Mouse (Mus musculus) frontal cortex, adult 2 months (tissue): ENCODE data around the gene Olfr95. TPM values are rescaled to one million over a fixed set of nuclear protein-coding genes. Genes with fewer than 3 reads are reported as not detected.

Source experiments
- polyA plus RNA-seq: library from polyadenylated mRNA; depleted of rRNA; stranded (reverse); fragments of >200 nt; gene quantifications from 2 replicates; pipeline ENCODE4 v1.2.3, GENCODE M21; 2012; rRNA removed

Gene Olfr95
- polyA plus RNA-seq, 1 experiment, result not detected

Other genes starting within 250 kb of the Olfr95 start
- 0.42 and 1.1 TPM in 2 replicates for gene 2410137M14Rik, start 231.9 kb downstream of the Olfr95 start, polyA plus RNA-seq
- gene H2-M5, start 223.6 kb downstream of the Olfr95 start, polyA plus RNA-seq, result 2.8 and 3.3 TPM in 2 replicates
- 30.3 and 40.6 TPM in 2 replicates for gene Zfp57, start 212.0 kb downstream of the Olfr95 start, polyA plus RNA-seq
- 43.8 and 54.7 TPM in 2 replicates for gene Mog, start 189.7 kb downstream of the Olfr95 start, polyA plus RNA-seq
- gene Gabbr1, start 167.2 kb downstream of the Olfr95 start, polyA plus RNA-seq, result 430 and 435 TPM in 2 replicates
- 0.04 TPM in 1 of 2 replicates, not detected in the other for gene Olfr90, start 124.6 kb downstream of the Olfr95 start, polyA plus RNA-seq
- not detected in 2 replicates for gene Olfr91, start 114.8 kb downstream of the Olfr95 start, polyA plus RNA-seq
- gene Olfr92, start 93.0 kb downstream of the Olfr95 start, polyA plus RNA-seq, result not detected in 2 replicates
- gene Olfr93, start 51.6 kb downstream of the Olfr95 start, polyA plus RNA-seq, result not detected in 2 replicates
- gene Ubd, start 19.2 kb downstream of the Olfr95 start, polyA plus RNA-seq, result not detected in 2 replicates
- not detected in 2 replicates for gene Olfr94, start 12.1 kb downstream of the Olfr95 start, polyA plus RNA-seq
- gene Olfr96, start 7.0 kb upstream of the Olfr95 start, polyA plus RNA-seq, result not detected in 2 replicates
- gene Olfr97, start 24.2 kb upstream of the Olfr95 start, polyA plus RNA-seq, result not detected in 2 replicates
- gene Olfr98, start 50.6 kb upstream of the Olfr95 start, polyA plus RNA-seq, result not detected in 2 replicates
- 2.4 and 3.0 TPM in 2 replicates for gene H2-M3, start 57.1 kb upstream of the Olfr95 start, polyA plus RNA-seq
- gene Olfr99, start 70.3 kb upstream of the Olfr95 start, polyA plus RNA-seq, result 0.08 TPM in 1 of 2 replicates, not detected in the other
- gene Olfr101, start 91.2 kb upstream of the Olfr95 start, polyA plus RNA-seq, result 0.23 TPM in 1 of 2 replicates, not detected in the other
- gene Olfr102, start 103.9 kb upstream of the Olfr95 start, polyA plus RNA-seq, result 0.08 TPM in 1 of 2 replicates, not detected in the other
- gene Olfr103, start 126.6 kb upstream of the Olfr95 start, polyA plus RNA-seq, result not detected in 2 replicates
- not detected in 2 replicates for gene Olfr104-ps, start 146.5 kb upstream of the Olfr95 start, polyA plus RNA-seq
- gene Olfr105-ps, start 165.9 kb upstream of the Olfr95 start, polyA plus RNA-seq, result not detected in 2 replicates
- not detected in 2 replicates for gene Olfr106-ps, start 177.3 kb upstream of the Olfr95 start, polyA plus RNA-seq
- gene Olfr107, start 186.1 kb upstream of the Olfr95 start, polyA plus RNA-seq, result not detected in 2 replicates
- not detected in 2 replicates for gene Olfr108, start 232.4 kb upstream of the Olfr95 start, polyA plus RNA-seq
- gene Olfr109, start 245.8 kb upstream of the Olfr95 start, polyA plus RNA-seq, result 0.02 TPM in 1 of 2 replicates, not detected in the other